Mouse (Mus musculus): ENCODE measurements at regions not wholly inside any gene's neighbourhood (a gene's known extent, or its start where the extent isn't known, plus 50 kb on each side); places are given as distances from the start of the nearest gene placed in this dataset.

GRCm38 (mm10) chr1:77723246-77723645 lies 208.4 kb upstream of the Epha4 start:
- H3K4me3 ChIP-seq (replicated peaks; ENCODE audit: insufficient read depth, low read depth, low read length): no peak overlapping the region
- no peaks in the 10 kb centered on the region for H3K27me3 ChIP-seq (ENCODE audit: control insufficient read depth, insufficient read depth, low read length)
- no peaks in the 10 kb centered on the region for H3K4me1 ChIP-seq (ENCODE audit: control insufficient read depth, insufficient read depth, low read length)
- TF ChIP-seq CTCF (IDR thresholded peaks at IDR 0.05; ENCODE audit: borderline replicate concordance, insufficient read depth, low read depth, low read length) (no peak), POLR2A (IDR thresholded peaks at IDR 0.05; ENCODE audit: borderline replicate concordance, insufficient read depth, low read length) (no peak)
- WGBS: 52% methylated on average over 8 of the region's 8 CpGs
- no peak overlapping the region for H3K27ac ChIP-seq (ENCODE audit: insufficient read depth, low read length)
- DNase-seq: no peak

- TF ChIP-seq POLR2A (IDR thresholded peaks at IDR 0.05; ENCODE audit: borderline replicate concordance, insufficient read depth, low read length) (no peak), CTCF (IDR thresholded peaks at IDR 0.05; ENCODE audit: borderline replicate concordance, insufficient read depth, low read depth, low read length) (no peak)
- Histone ChIP-seq H3K27me3 (ENCODE audit: control insufficient read depth, insufficient read depth, low read length) (no peaks in the 10 kb centered on the region), H3K27ac (ENCODE audit: insufficient read depth, low read length) (no peak overlapping the region), H3K4me3 (replicated peaks; ENCODE audit: insufficient read depth, low read depth, low read length) (no peak overlapping the region), H3K4me1 (ENCODE audit: control insufficient read depth, insufficient read depth, low read length) (no peaks in the 10 kb centered on the region)
- WGBS: 93% methylated on average over 1 of the region's 1 CpGs
- no peak for DNase-seq
These were observed 206.0 kb upstream of the Epha4 start for GRCm38 (mm10) chr1:77720859-77721258.

GRCm38 (mm10) chr1:77713001-77713400 lies 198.1 kb upstream of the Epha4 start:
- DNase-seq: no peak
- H3K27me3 ChIP-seq (ENCODE audit: control insufficient read depth, insufficient read depth, low read length): no peaks in the 10 kb centered on the region
- TF ChIP-seq CTCF (IDR thresholded peaks at IDR 0.05; ENCODE audit: borderline replicate concordance, insufficient read depth, low read depth, low read length) (no peak), POLR2A (IDR thresholded peaks at IDR 0.05; ENCODE audit: borderline replicate concordance, insufficient read depth, low read length) (no peak)
- no peak overlapping the region for H3K27ac ChIP-seq (ENCODE audit: insufficient read depth, low read length)
- H3K4me1 ChIP-seq (ENCODE audit: control insufficient read depth, insufficient read depth, low read length): no peaks in the 10 kb centered on the region
- 76% methylated on average over 2 of the region's 2 CpGs for WGBS
- H3K4me3 ChIP-seq (replicated peaks; ENCODE audit: insufficient read depth, low read depth, low read length): no peak overlapping the region

- peak in 1 of 2 experiments; percentile 5 for DNase-seq
- no peak overlapping the region for H3K27ac ChIP-seq (ENCODE audit: insufficient read depth, low read length)
- WGBS: 51% methylated on average over 14 of the region's 14 CpGs
These were observed 193.5 kb upstream of the Epha4 start for GRCm38 (mm10) chr1:77708202-77709020.

GRCm38 (mm10) chr1:77695228-77696018 lies 180.5 kb upstream of the Epha4 start:
- Histone ChIP-seq H3K27ac (ENCODE audit: insufficient read depth, low read length) (no peak overlapping the region), H3K4me1 (ENCODE audit: control insufficient read depth, insufficient read depth, low read length) (no peaks in the 10 kb centered on the region), H3K27me3 (ENCODE audit: control insufficient read depth, insufficient read depth, low read length) (no peaks in the 10 kb centered on the region), H3K4me3 (replicated peaks; ENCODE audit: insufficient read depth, low read depth, low read length) (no peak overlapping the region)
- DNase-seq: no peak
- 89% methylated on average over 3 of the region's 3 CpGs for WGBS
- no peak for TF ChIP-seq CTCF (IDR thresholded peaks at IDR 0.05; ENCODE audit: borderline replicate concordance, insufficient read depth, low read depth, low read length)
- TF ChIP-seq POLR2A (IDR thresholded peaks at IDR 0.05; ENCODE audit: borderline replicate concordance, insufficient read depth, low read length): no peak

More at GRCm38 (mm10) chr1:77708202-77709020, 193.5 kb upstream of the Epha4 start:
- no peak for TF ChIP-seq POLR2A (IDR thresholded peaks at IDR 0.05; ENCODE audit: borderline replicate concordance, insufficient read depth, low read length)
- TF ChIP-seq CTCF (IDR thresholded peaks at IDR 0.05; ENCODE audit: borderline replicate concordance, insufficient read depth, low read depth, low read length): no peak
- no peaks in the 10 kb centered on the region for H3K4me1 ChIP-seq (ENCODE audit: control insufficient read depth, insufficient read depth, low read length)
- no peak overlapping the region for H3K4me3 ChIP-seq (replicated peaks; ENCODE audit: insufficient read depth, low read depth, low read length)
- no peaks in the 10 kb centered on the region for H3K27me3 ChIP-seq (ENCODE audit: control insufficient read depth, insufficient read depth, low read length)

GRCm38 (mm10) chr1:77663345-77663744 lies 148.5 kb upstream of the Epha4 start:
- 62% methylated on average over 7 of the region's 7 CpGs for WGBS
- DNase-seq: no peak
- TF ChIP-seq CTCF (IDR thresholded peaks at IDR 0.05; ENCODE audit: borderline replicate concordance, insufficient read depth, low read depth, low read length): no peak
- no peak for TF ChIP-seq POLR2A (IDR thresholded peaks at IDR 0.05; ENCODE audit: borderline replicate concordance, insufficient read depth, low read length)
- Histone ChIP-seq H3K27ac (ENCODE audit: insufficient read depth, low read length) (no peak overlapping the region), H3K4me3 (replicated peaks; ENCODE audit: insufficient read depth, low read depth, low read length) (no peak overlapping the region), H3K4me1 (ENCODE audit: control insufficient read depth, insufficient read depth, low read length) (no peaks in the 10 kb centered on the region), H3K27me3 (ENCODE audit: control insufficient read depth, insufficient read depth, low read length) (no peaks in the 10 kb centered on the region)

GRCm38 (mm10) chr1:77660436-77660835 lies 145.5 kb upstream of the Epha4 start:
- no peak for TF ChIP-seq CTCF (IDR thresholded peaks at IDR 0.05; ENCODE audit: borderline replicate concordance, insufficient read depth, low read depth, low read length)
- no peak for TF ChIP-seq POLR2A (IDR thresholded peaks at IDR 0.05; ENCODE audit: borderline replicate concordance, insufficient read depth, low read length)
- no peak overlapping the region for H3K4me3 ChIP-seq (replicated peaks; ENCODE audit: insufficient read depth, low read depth, low read length)
- no peak overlapping the region for H3K27ac ChIP-seq (ENCODE audit: insufficient read depth, low read length)
- no peaks in the 10 kb centered on the region for H3K4me1 ChIP-seq (ENCODE audit: control insufficient read depth, insufficient read depth, low read length)
- no peak for DNase-seq
- no peaks in the 10 kb centered on the region for H3K27me3 ChIP-seq (ENCODE audit: control insufficient read depth, insufficient read depth, low read length)
